Mouse (Mus musculus): ENCODE measurements at regions not wholly inside any gene's neighbourhood (a gene's known extent, or its start where the extent isn't known, plus 50 kb on each side); places are given as distances from the start of the nearest gene placed in this dataset.

DNA sequence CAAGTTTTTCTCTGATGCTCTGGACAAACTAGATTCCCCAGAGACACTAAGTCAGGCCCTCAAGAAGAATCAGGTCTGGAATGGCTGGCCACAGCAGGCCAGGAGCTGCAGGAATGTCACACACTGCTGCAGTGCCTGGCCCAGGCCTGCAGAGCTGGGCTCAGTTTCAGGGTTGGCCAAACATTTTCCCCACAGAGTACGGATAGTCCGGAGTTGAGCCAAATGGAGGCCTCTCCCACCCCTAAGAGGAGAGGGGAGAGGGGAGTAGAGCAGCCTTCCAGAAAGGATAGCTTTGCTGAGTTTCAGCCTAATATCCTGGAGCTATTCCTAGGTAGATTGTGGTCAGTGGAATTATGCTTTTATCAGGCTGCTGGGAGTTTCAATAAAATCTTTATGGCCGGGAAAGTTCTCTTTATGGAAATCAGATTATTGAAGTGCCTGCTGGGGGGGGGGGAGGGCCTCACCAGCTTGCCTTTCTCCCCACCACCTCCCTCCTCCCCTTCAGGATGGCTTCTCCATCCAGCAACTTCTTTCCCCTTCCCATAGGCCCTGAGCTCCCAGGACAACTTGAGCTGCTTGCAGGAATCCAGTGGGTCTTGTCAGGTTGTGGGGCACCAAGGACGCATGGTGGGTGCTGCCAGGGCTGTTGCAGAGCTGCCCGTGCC is 153.6 kb upstream of the Pja1 start:
- Histone ChIP-seq H3K27ac (no peak overlapping the region), H3K36me3 (no peaks in the 10 kb centered on the region), H3K9ac (no peak overlapping the region), H3K4me1 (no peaks in the 10 kb centered on the region), H3K4me2 (no peak overlapping the region), H3K9me3 (no peaks in the 10 kb centered on the region), H3K4me3 (replicated peaks) (no peak overlapping the region), H3K27me3 (replicated peaks) (no peaks in the 10 kb centered on the region; the same call in 1 of the 2 replicates)
- no peak for ATAC-seq (ENCODE audit: insufficient read depth, low FRiP score, low read depth)
- WGBS, result 66% methylated on average over 5 of the region's 5 CpGs

DNA sequence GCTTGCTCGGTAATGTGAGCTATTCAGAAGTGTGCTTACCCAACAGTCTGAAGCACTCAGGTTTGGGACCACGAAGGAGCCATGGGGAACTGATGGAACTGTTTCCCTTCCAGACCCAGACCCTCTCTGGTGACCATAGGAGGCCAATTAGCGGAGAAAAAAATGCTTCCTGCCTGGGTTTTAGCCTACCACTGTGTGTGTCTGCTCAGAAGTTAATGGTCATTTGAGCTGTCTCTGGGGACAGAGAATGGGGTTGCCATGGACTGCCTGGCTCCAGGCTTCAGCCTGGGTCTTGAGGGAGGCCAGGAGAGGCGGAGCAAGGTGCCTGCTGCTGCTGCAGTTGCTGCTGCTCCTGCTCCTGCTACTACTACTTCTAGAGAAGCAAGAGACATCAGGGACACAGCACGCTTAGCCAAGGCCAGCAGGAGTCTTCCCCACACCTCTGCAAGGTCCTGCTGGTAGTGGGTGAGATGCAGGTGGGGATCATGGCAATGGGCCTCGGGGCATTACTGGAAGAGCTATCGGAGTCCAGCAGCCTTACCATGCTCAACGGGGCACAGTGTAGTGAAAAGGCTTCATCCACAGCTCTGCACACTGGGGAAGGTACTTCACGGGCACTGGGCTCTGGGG is 141.2 kb upstream of the Pja1 start:
- H3K4me3 ChIP-seq (replicated peaks), result no peak overlapping the region
- H3K4me1 ChIP-seq, result no peaks in the 10 kb centered on the region
- H3K27me3 ChIP-seq (replicated peaks), result peaks cover 11% of the 10 kb centered on the region; the same call in 1 of the 2 replicates
- no peak overlapping the region for H3K9ac ChIP-seq
- no peak for ATAC-seq (ENCODE audit: insufficient read depth, low FRiP score, low read depth)
- WGBS, result 75% methylated on average over 9 of the region's 9 CpGs
- H3K9me3 ChIP-seq, result no peaks in the 10 kb centered on the region
- no peak overlapping the region for H3K27ac ChIP-seq
- no peak overlapping the region for H3K4me2 ChIP-seq
- no peaks in the 10 kb centered on the region for H3K36me3 ChIP-seq

DNA sequence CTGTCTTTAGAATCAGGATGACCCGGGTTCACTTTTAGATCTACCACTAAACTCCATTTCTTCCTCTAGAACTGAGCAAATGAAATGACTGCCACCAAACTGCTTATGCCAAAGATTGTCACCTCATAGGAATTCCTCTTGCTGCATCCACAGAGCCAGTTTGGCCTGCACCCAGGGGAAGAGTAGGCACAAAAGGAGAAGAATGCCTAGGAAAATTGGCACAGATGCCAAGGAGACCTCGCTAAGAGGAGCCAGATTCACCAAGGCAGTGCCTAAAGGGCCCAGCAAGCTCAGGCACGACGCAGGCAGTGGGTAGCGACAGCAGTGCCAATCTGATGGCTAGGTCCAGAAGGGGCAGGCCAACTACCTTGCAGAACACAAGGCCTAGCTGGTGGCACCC is 139.0 kb upstream of the Pja1 start:
- no peaks in the 10 kb centered on the region for H3K9me3 ChIP-seq
- H3K4me2 ChIP-seq, result no peak overlapping the region
- no peaks in the 10 kb centered on the region for H3K4me1 ChIP-seq
- H3K36me3 ChIP-seq, result no peaks in the 10 kb centered on the region
- H3K9ac ChIP-seq, result no peak overlapping the region
- ATAC-seq (ENCODE audit: insufficient read depth, low FRiP score, low read depth), result no peak
- no peak overlapping the region for H3K4me3 ChIP-seq (replicated peaks)
- WGBS, result 73% methylated on average over 5 of the region's 5 CpGs
- no peak overlapping the region for H3K27ac ChIP-seq
- peaks cover 13% of the 10 kb centered on the region; the same call in 1 of the 2 replicates for H3K27me3 ChIP-seq (replicated peaks)

DNA sequence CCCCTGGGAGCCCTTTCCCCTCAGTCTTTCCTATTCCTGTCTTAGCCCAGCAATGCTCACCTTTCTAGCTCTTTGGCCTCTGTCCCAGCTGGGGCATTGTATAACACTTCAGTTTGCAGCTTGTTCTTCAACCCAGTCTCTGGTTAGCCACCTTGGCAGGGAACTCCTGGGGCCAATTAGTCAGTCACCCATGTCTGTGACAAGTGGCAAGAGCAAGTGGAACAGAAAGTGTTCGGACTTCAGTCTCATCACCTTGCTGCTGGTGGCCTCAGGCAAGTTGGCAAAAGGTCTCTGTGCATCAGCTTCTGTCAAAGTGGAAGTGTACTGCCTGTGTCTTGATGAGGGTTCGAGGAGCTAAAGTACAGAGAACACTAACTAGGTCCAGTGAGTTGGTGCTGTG is 138.5 kb upstream of the Pja1 start:
- Histone ChIP-seq H3K27me3 (replicated peaks) (peaks cover 13% of the 10 kb centered on the region; the same call in 1 of the 2 replicates), H3K4me3 (replicated peaks) (no peak overlapping the region)
- 86% methylated on average over 2 of the region's 2 CpGs for WGBS

DNA sequence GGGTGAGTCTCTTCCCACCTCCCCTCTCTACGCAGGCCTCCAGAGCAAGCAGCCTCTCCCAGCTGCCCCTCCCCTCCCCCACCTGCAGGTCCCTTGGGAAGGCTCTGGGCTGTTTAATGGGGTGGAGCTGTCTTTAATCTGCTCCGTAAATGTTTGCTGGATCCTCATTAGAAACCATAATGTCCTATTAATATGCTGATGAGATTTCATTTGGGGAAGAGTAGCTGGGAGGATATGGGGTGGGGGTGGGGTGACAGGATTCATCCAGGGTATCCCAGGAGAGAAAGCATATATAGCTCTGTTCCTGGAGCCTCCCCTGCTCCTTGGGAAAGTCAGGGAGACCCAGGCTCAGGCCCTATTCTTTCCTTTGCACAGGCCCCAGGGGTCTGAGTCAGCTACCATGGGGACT is 137.2 kb upstream of the Pja1 start:
- Histone ChIP-seq H3K9me3 (no peaks in the 10 kb centered on the region), H3K9ac (no peak overlapping the region), H3K4me1 (no peaks in the 10 kb centered on the region), H3K4me3 (replicated peaks) (no peak overlapping the region), H3K27me3 (replicated peaks) (peaks cover 13% of the 10 kb centered on the region; the same call in 1 of the 2 replicates), H3K36me3 (no peaks in the 10 kb centered on the region), H3K4me2 (no peak overlapping the region), H3K27ac (no peak overlapping the region)
- WGBS, result 53% methylated on average over 2 of the region's 2 CpGs
- no peak for ATAC-seq (ENCODE audit: insufficient read depth, low FRiP score, low read depth)

More for the DNA sequence above, 138.5 kb upstream of the Pja1 start:
- no peak for ATAC-seq (ENCODE audit: insufficient read depth, low FRiP score, low read depth)
- no peak overlapping the region for H3K9ac ChIP-seq
- no peaks in the 10 kb centered on the region for H3K4me1 ChIP-seq
- H3K36me3 ChIP-seq, result no peaks in the 10 kb centered on the region
- H3K4me2 ChIP-seq, result no peak overlapping the region
- no peaks in the 10 kb centered on the region for H3K9me3 ChIP-seq
- no peak overlapping the region for H3K27ac ChIP-seq

DNA sequence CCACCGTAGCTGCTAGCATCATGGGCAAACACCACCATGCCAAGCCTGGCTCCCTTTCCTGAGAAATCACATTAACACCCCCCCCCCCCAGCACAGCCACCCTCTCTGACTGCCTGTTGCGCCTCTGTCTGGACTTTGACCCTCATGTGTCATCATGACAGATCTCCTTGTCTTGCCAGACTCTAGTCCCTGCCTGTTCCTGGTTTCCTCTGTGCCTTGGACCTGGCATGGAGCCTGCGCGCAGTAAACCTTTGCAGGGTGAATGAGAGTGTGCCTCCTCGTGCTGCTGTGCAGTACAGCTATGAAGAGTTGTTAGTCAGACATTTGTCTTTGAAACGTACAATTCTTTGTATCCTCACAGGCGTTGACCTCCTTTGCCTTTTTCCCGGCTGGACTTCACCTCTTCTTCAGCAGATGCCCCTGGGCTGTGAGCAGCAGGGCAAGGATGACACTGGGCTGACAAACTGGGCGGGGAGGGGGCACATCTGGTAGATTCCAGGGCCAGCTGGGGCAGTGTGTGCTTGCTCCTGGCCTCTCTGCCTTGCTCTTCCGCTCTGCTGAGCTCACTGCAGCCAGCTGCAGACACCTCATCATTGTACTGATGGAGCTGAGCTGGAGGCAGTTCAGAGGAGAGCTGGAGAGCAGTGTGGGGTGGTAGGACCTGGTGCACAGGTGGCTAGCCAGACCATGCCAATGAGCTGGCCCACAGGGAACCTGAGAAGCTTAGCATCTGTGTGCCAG is 134.2 kb upstream of the Pja1 start:
- Histone ChIP-seq H3K4me3 (replicated peaks) (no peak overlapping the region), H3K9ac (no peak overlapping the region), H3K36me3 (no peaks in the 10 kb centered on the region), H3K4me1 (no peaks in the 10 kb centered on the region), H3K27ac (peak overlapping the region; percentile 51; the same call in 1 of the 2 replicates), H3K27me3 (replicated peaks) (peaks cover 7% of the 10 kb centered on the region; the same call in 1 of the 2 replicates), H3K4me2 (no peak overlapping the region), H3K9me3 (no peaks in the 10 kb centered on the region)
- peak; percentile 24; the same call in 1 of the 2 replicates for ATAC-seq (ENCODE audit: insufficient read depth, low FRiP score, low read depth)
- 41% methylated on average over 10 of the region's 10 CpGs for WGBS

DNA sequence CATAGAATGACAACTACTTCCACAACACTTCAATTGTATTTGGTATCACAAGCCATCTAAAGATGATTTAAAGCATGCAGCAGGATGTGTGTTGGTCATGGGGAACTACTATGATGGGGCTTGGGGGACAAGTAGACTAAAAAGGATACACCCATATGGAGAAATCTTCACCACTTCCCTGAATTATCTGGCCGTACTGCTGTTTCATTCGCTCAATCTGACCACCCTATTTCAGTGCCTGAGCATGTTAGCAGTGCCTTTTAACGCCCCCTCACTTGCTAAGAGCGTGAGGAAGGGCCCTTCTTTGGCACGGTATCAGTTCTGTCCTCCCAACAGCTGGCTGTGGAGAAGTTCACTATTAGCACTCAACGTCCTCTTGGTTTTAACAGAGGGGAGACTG is 132.6 kb upstream of the Pja1 start:
- 69% methylated on average over 6 of the region's 6 CpGs for WGBS

DNA sequence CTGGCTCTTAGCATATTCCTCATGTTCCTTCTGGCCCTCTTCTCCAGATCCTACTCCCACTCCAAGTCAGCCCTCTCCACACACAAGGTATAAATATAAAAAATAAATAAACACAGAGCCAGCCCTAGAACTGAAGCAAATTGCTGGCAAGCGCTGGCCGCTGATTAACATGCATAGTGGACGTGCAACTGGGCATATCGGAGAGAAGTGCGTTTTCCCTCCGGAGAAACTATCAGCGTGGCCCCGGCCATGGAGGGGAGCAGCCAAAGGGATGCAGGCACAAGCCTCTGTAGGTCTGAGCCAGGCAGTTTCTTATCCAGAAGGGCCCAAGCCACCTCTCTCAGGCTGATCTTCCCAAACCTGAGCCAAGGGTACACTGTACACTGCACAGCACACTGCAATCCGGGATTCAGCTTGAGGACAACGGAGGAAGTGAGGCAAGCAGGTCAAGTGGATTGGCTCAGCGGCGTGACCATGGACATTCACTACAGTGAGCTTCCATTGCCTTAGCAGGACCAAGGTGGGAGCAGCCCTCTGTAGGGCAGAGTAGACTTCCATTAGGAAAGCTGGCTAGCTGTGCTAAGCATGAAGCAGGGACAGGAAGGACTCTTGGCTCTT is 131.3 kb upstream of the Pja1 start:
- no peak for ATAC-seq (ENCODE audit: insufficient read depth, low FRiP score, low read depth)
- H3K9me3 ChIP-seq, result no peaks in the 10 kb centered on the region
- H3K4me3 ChIP-seq (replicated peaks), result no peak overlapping the region
- WGBS, result 86% methylated on average over 12 of the region's 12 CpGs
- H3K4me2 ChIP-seq, result no peak overlapping the region
- 0 out of 2 replicates have a peak, but pooled peaks cover 3% of the 10 kb centered on the region for H3K27me3 ChIP-seq (replicated peaks)
- no peak overlapping the region for H3K9ac ChIP-seq
- H3K36me3 ChIP-seq, result no peaks in the 10 kb centered on the region
- H3K27ac ChIP-seq, result no peak overlapping the region
- no peaks in the 10 kb centered on the region for H3K4me1 ChIP-seq

More for the DNA sequence above, 132.6 kb upstream of the Pja1 start:
- Histone ChIP-seq H3K36me3 (no peaks in the 10 kb centered on the region), H3K27ac (no peak overlapping the region), H3K4me3 (replicated peaks) (no peak overlapping the region), H3K9me3 (no peaks in the 10 kb centered on the region), H3K27me3 (replicated peaks) (0 out of 2 replicates have a peak, but pooled peaks cover 5% of the 10 kb centered on the region), H3K9ac (no peak overlapping the region), H3K4me1 (no peaks in the 10 kb centered on the region), H3K4me2 (no peak overlapping the region)
- ATAC-seq (ENCODE audit: insufficient read depth, low FRiP score, low read depth), result no peak

DNA sequence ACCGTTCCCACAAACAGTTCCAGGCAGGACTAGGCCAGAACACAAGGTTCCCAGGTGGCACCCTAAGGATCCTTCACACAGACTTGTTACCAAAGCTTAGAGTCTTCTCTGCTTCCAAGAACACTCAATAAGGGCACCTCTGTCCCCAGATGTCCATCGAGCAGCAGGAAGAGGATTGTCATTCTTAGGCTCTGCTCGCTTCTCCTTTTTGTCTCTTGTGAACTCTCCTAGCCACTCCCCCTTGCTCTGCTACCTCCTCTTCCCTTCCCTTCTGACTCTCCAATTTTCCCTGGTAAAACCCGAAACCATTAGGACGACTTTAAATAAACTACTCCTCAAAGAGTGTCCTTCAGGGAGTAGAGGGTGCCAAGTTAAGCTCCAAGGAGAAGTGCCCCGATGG is 124.4 kb upstream of the Pja1 start:
- ATAC-seq (ENCODE audit: insufficient read depth, low FRiP score, low read depth), result no peak
- H3K4me2 ChIP-seq, result no peak overlapping the region
- H3K4me3 ChIP-seq (replicated peaks), result no peak overlapping the region
- no peaks in the 10 kb centered on the region for H3K9me3 ChIP-seq
- no peaks in the 10 kb centered on the region for H3K36me3 ChIP-seq
- H3K9ac ChIP-seq, result no peak overlapping the region
- 0 out of 2 replicates have a peak, but pooled peaks cover 2% of the 10 kb centered on the region for H3K27me3 ChIP-seq (replicated peaks)
- no peaks in the 10 kb centered on the region for H3K4me1 ChIP-seq
- H3K27ac ChIP-seq, result no peak overlapping the region
- 66% methylated on average over 6 of the region's 6 CpGs for WGBS

DNA sequence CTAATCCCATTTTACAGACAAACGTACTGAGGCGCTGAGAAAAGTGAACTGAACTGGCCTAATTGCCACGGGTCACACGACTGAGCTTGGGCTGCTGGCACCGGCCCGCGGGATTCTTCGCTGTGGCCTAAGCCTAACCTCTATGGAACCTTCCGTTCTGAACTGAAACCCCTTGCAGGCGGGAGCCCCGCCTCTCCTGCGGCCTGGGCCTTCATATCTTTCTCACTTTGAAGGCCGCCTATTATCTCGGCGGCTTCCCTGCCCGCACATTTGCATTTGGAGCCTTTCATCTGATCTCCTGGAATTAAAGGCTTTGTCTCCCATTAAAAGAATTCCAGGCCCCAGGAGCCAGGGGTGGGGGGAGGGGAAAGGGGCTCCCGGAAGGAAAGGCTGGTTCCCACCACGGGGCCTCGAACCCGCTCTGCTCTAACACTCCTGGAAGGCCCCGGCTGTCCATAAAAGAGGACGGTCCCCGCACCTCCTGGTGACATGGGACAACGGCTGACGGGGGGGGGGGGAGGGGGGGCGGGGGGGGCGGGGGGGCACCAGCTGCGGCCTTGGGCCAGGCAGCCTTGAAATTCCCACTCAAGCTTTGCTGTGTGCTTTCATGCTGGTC is 122.9 kb upstream of the Pja1 start:
- no peak overlapping the region for H3K9ac ChIP-seq
- ATAC-seq (ENCODE audit: insufficient read depth, low FRiP score, low read depth), result no peak
- no peaks in the 10 kb centered on the region for H3K36me3 ChIP-seq
- H3K4me3 ChIP-seq (replicated peaks), result no peak overlapping the region
- H3K4me2 ChIP-seq, result no peak overlapping the region
- 0 out of 2 replicates have a peak, but pooled peaks cover 2% of the 10 kb centered on the region for H3K27me3 ChIP-seq (replicated peaks)
- no peaks in the 10 kb centered on the region for H3K9me3 ChIP-seq
- no peaks in the 10 kb centered on the region for H3K4me1 ChIP-seq
- 31% methylated on average over 20 of the region's 28 CpGs for WGBS
- H3K27ac ChIP-seq, result no peak overlapping the region

DNA sequence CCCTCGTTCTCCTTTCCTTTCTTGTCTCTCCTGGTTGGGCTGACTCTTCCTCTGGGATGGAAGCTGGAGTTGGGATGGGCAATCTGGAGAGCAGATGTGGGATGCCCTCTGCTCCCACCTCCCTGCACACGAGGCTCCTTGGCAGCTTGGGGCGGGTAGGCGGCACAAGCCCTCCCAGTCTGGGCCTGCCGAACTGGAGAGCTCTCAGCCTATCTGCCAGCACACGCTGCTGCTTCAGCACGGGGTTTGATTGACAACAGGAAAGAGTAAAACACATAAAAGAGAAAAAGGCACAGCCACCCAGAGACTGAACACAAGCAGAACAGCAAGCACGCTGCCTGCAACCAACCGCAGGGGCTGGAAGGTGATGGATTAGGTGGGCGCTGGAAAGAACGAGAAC is 121.9 kb upstream of the Pja1 start:
- Histone ChIP-seq H3K4me1 (no peaks in the 10 kb centered on the region), H3K4me3 (replicated peaks) (no peak overlapping the region), H3K36me3 (no peaks in the 10 kb centered on the region), H3K27me3 (replicated peaks) (0 out of 2 replicates have a peak, but pooled peaks cover 2% of the 10 kb centered on the region), H3K4me2 (no peak overlapping the region), H3K27ac (no peak overlapping the region), H3K9ac (no peak overlapping the region), H3K9me3 (no peaks in the 10 kb centered on the region)
- no peak for ATAC-seq (ENCODE audit: insufficient read depth, low FRiP score, low read depth)
- WGBS, result 65% methylated on average over 11 of the region's 11 CpGs
